Mouse (Mus musculus) A20 (cell line): Measurements from ENCODE around the gene Mettl3.
"Not testable (repeated sequence)": the region's sequence is repeated elsewhere in the genome, so short reads cannot be mapped to it uniquely, and the experiment has no call there.

ENCODE experiments used
- DNase-seq: peaks from one replicate; pipeline ENCODE4 v3.0.0-alpha.2; 2011; ENCODE audit warnings: low read depth, low spot score

The Mettl3 gene

GRCm38 (mm10) chr14:52304644-52305271 is at the start of gene Mettl3:
Mettl3 (minus strand) TSS chr14:52305128.
- peak; percentile 97 for DNase-seq

- no peak for DNase-seq
Observed at GRCm38 (mm10) chr14:52339512-52339852, 34.6 kb upstream of the Mettl3 start.

- peak; percentile 72 for DNase-seq
Observed at GRCm38 (mm10) chr14:52338751-52339511, 34.0 kb upstream of the Mettl3 start.

DNA sequence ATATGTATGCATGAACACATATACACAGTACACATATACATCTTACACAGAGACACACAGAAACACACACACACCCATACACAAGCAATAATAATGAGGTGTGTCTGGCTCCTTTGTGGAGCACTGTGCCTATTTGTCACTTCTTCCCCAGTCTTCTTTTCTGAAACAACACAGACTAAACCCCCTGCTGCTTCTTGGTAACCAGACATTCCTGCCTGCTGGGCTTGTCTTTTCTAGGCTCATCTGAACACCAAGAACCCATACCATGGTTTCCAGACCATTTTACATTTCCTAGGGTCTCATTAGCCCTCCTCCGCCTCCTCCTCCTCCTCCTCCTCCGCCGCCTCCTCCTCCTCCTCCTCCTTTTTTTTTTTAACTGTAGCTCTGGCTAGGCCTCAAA is 27.2 kb upstream of the Mettl3 start:
- DNase-seq = no peak

- DNase-seq = no peak
Observed at GRCm38 (mm10) chr14:52331069-52331750, 26.3 kb upstream of the Mettl3 start.

DNA sequence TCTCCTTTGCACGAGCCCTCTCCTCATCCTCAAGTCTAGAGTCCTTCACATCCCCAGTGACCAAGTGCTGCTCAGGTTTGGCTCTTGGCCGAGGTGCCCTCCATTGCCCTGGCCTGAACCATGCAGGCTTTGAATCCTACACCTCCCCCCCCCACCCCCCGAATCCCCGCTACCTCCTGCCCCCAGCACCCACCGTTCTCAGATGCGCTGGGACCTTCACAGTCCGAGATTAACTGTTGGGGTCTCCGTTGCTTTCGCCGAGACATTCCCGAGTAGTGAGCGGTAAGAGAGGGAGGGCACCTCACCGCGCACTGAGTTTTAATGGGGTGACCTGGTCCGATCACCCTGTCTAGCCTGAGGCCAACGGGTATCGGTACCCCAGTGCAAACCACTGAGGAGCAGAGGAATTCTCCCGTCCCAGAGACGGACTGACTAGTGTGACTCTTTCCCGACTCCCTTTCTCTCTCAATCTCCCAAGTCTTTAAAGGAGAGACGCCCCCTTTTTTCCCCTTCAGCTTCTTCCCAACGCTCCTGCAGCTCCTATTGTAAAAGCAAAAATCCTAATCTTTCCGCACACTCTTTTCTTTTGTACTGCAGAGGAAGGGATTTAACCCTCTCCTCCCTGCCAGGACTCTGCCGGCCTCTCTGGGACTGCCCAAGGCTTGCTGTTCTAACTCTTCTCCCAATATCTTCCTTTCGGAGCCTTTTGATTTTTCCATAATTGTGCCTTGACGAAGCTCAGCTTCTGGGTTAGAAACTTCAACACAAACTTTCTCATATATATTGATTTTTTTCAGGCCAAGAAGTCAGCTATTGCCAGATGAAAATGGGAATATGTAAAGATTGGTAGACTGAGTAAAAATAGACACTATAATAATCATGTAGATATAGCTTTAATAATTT is 23.2 kb upstream of the Mettl3 start, which contains the start of gene Sall2:
TSS of gene Sall2 (minus strand) at position 853 of the 903 bp plus-strand sequence.
- no peak for DNase-seq

GRCm38 (mm10) chr14:52327375-52327901 is 22.5 kb upstream of the Mettl3 start:
- no peak for DNase-seq

GRCm38 (mm10) chr14:52325890-52326289 is 21.0 kb upstream of the Mettl3 start:
- no peak for DNase-seq

DNA sequence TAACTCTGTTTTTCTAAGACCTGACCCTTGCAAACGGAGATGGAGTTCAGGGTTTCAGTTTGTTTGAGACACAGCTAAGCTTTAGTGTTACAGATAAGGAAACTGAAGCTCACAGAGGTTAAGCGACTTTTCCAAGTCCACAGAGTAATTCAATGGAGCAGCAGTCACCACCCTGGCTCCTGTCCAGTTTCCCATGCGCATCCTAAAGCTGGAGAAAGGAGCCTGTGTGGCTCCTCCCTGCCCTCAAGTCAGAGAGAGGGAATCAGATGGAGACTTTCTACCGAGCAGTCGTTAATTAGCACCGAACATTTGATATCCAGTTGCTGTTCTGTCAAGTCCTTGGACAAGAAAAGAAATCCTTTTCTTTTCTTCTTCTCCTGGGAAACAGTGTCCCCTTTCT is 14.4 kb upstream of the Mettl3 start:
- DNase-seq = no peak

DNA sequence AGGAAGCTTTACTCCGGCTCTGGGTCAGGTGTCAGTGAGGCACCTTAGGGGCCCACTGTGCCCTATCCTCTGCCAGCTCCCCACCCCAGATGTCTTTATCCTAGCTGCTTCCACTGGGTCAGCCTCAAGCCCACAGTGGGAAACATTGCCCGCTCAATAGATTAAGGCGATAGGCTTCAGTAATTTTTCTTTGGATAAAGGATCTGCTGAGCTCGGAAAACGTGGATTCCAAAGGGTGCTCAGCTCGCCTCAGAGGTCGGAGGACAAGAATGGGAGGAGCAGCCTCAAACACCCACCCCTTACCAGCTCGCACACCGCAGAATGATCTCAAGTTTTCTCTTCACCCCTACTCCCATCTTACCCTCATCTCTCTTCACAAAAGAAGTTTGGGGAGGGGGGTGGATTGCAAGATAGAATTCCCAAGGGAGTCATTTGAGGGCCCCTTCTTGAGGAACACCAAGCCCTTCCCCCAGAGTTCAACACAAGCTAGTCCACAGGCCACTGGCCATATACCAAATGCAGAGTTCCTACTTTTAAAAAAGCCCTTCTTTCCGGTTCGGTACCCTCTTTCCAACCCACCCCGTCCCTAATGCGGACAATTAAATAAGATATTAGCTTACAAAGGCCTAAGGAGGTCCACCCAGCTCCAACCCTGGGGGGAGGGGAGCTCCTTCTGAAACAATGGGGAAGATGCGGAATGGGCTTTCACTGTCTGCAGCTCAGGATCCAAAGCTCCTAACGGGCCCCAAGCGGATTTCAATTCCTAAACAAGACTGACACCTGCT is 11.7 kb upstream of the Mettl3 start:
- no peak for DNase-seq

DNA sequence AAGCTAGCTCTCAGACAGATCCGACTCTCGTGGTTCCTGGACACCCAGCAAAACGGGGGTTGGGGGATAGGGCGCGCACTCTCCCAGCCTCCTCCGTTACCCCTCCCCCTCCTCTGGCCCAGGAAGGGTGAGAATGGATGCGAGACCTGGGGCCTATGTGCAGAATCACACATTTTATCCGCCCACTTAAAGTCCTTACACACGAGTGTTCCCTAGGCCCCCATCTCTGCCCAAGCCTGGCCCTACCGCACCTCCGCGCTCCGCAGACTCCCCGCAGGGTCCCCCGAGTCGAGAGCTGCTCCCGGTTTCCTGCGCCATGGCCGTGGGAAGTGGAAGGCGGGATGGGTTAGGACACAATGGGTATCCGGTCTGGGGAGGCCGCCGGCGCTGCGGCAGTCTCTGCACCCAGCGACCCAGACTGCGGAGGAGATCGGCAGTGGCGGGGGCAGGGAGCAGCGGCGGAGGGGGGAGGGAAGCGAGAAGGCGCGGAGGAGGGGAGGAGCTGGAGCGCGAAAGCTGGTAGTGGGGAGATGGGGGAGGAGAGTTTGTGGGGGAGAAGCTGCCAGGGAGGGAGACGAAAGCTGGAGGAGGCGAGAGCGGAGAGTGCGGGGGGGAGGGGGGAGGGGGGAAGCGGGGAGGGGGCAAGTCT is 11.0 kb upstream of the Mettl3 start:
- DNase-seq = no peak

DNA sequence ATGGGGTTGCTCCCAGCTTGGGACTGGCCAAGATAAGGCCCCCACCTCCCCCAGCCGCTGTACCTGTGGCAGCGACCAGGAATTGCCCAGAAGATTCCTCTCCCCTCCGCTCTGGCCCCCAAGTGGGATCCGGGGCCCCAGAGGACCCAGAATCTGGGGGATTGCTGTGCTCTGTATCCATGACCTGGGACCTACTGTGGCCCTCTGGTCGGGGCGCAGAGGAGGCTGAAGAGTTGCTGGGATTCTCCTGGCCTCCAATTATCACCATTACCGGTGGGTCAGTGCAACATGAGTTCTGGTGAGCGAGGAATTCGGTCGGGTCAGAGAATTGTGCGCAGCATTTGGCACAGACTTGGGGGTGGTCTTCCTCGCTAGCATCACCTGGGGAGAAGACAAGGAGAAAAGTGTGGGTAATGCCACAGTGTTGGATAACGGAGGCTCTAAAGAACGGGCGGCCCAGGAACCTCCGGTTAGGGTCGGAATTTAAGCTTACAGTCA is 10.4 kb upstream of the Mettl3 start:
- no peak for DNase-seq

DNA sequence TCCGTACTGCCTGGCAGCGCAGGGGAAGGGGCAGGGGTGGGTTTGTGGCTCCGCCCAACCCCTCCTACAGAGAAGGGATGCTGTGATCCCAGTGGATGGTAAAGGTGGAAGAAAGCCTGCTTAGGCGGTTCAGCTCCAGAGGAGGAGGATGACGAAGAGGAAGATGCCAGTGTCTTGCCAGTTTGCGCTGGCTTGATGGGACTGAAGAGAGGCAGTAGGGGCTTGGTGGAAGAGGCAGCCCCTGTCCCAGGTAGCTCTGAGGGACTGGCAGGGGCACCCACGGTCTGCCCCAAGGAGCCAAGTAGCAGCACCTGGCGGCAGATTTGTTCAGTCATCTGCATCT is 9.9 kb upstream of the Mettl3 start:
- no peak for DNase-seq

- no peak for DNase-seq
Observed at GRCm38 (mm10) chr14:52313931-52314807, 9.2 kb upstream of the Mettl3 start.

- DNase-seq = no peak
Observed at GRCm38 (mm10) chr14:52310906-52311305, 6.0 kb upstream of the Mettl3 start.

GRCm38 (mm10) chr14:52310343-52310742 is 5.4 kb upstream of the Mettl3 start:
- peak; percentile 33 for DNase-seq

DNA sequence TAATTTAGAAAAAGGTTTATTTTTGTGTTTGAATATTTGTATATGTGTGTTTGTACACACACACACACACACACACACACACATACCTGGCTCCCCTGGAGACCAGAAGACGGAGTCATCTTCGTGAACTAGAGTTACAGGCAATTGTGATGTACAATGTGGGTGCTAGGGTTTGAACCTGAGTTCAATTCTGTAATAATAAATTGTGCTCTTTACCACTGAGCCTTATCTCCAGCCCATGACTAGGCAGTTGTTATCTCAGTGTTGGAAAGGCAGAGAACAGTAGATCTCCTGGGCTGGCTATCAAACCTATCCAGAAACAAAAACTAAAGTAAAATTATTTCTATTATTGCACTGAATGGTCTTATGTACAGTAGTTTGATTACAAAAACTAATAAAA is 1.2 kb upstream of the Mettl3 start:
- DNase-seq = peak; percentile 12

GRCm38 (mm10) chr14:52303517-52303916 is 1.4 kb downstream of the Mettl3 start:
- DNase-seq = not testable (repeated sequence)
